Mouse (Mus musculus): Measurements from ENCODE around the gene Tm9sf4.

The Tm9sf4 gene

GRCm38 (mm10) chr2:153161684-153162080 lies 579 bp downstream of the Tm9sf4 start:
- DNase-seq, result no peak

DNA sequence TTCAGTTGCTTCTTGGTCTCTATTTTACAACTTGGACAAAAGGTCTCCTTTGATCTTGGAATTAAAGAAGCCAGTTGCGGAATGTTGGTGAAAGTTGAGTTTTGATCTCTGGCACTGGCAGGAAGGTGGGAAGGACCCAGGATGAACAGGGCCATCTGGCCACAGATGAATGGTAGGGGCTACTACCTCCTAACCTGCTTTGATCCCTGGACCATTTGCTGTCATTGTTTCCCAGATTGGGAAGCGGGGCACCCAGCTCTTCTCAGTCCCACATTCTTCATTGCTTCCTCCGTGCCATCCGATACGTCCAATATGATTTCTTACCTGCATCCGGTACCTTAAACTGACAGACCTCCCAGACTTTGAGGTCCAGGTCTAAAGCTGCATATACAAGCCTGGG lies 6.0 kb downstream of the Tm9sf4 start:
- no peak for DNase-seq

GRCm38 (mm10) chr2:153168134-153168820 lies 7.2 kb downstream of the Tm9sf4 start:
- peak; percentile 43 for DNase-seq

DNA sequence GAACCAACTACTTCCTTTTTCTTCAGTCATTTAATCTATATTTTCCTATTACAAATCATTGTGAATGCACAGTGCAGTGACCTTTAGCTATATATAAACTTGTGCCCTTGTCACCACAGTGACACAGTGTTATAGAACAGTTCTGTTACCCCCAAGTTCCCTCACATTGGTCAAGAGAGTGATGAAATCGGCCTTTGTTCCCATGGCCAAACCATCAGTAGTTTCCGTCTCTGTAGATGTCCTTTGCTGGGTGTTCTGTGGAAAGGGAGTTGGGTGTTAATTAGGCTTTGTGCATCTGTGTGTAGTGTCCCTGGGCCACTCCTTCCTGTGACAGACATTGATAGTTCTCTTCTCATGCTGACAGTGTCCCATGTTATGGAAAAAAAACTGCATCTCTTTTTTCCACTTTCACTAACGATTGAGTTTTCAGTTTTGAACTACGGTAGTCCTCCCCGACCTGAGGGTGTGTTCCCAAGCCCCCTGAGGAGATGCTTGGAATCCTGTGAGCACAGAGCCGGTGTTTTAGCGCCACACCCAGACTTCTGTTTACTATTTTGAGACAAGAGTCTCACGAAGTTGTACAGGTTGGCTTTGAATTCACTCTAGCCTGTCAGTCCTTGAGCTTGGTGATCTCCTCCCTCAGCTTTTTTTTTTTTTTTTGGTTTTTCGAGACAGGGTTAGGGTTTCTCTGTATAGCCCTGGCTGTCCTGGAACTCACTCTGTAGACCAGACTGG lies 9.6 kb downstream of the Tm9sf4 start:
- no peak for DNase-seq

- no peak for DNase-seq
Observed at GRCm38 (mm10) chr2:153171966-153172365, 10.9 kb downstream of the Tm9sf4 start.

GRCm38 (mm10) chr2:153175995-153176570 lies 15.0 kb downstream of the Tm9sf4 start:
- DNase-seq, result no peak

DNA sequence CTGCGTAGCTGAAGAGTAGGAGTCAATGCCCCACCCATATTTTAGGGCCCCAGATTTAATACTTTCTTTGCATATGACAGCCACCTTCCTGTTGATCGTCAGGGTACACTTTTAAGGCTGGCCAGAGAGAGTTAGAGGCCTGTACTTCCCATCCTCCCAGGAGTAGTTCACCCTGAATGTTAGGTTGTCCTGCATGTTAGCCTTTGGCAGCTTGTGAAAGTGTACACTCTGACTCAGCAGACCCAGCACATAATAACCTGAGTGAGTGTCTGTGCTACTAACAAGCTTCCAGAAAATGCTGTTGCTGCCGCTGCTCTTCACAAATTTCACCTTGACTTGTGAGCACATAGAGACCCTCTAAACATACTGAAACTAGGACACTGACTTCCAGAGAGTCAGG lies 16.1 kb downstream of the Tm9sf4 start:
- no peak for DNase-seq

DNA sequence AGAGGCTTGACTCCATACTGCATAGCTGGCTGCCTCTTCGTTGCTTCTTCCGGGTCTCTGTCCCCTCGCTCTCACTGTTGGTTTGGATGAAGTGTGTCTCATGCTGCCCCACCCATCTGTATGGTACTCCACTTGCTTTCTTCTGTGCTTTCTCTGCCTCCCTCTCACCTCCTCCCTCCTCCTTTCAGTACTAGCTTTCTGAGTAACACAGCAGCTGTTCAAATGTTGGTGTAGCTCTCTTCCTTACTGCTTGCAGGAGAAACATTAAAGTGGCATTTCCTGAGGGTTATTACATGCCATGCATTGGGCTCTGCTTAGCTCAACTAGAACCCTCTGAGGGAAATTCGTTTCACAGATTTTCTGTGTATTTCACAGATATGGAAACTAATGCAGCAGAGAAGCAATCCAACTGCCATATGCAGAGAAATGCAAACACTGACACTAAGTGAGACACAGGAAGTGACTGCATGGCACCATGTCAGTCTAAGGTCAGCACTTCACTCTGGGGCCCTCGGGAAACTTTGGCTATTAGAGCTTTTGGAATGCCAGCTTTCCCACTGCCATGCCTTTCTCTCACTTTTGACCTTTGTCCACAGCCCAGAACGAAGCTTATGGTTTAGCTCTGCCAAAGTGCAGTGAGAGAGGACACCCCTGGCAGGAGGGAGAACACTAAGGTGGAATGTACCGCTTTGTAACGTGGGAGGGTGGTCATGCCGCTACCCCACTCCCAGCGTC lies 18.2 kb downstream of the Tm9sf4 start:
- no peak for DNase-seq

- no peak for DNase-seq
Observed at GRCm38 (mm10) chr2:153179961-153180360, 18.9 kb downstream of the Tm9sf4 start.

DNA sequence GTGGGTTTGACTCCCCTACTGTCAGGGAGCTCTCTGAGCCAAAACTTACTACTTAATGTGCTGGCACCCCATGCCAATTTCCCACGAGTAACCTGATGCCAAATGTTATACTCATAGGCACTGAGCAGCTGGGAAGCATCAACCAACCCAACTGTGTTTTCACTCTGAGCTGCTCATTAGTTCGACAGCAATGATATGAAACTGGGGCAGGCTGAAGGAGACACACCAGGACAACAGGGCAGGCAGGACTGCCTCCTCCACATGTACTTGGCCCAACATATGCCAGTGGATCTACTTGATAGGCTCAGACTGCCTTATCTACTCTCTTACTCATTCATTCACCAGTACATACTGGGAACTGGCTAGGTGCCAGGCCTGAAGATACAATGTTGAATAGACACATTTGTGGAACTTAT lies 25.1 kb downstream of the Tm9sf4 start:
- DNase-seq, result peak; percentile 36

GRCm38 (mm10) chr2:153187848-153188247 lies 26.7 kb downstream of the Tm9sf4 start:
- DNase-seq, result no peak

GRCm38 (mm10) chr2:153191242-153191641 lies 30.1 kb downstream of the Tm9sf4 start:
- no peak for DNase-seq

DNA sequence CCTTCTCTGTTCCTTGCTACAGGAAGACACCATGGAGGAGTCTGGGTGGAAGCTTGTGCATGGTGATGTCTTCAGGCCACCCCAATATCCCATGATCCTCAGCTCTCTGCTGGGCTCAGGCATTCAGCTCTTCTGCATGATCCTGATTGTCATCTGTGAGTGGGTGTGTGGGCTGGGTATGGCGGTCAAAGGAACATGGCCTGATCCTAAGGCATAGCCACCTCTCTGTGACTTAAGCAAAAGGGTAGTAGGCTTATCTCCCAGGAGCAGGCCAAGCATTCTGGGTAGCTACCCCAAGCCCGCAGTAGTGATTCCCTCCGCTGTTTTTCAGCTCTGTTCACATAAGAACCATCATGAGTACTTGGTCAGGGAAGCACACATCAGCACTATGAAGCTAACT lies 33.2 kb downstream of the Tm9sf4 start:
- no peak for DNase-seq

DNA sequence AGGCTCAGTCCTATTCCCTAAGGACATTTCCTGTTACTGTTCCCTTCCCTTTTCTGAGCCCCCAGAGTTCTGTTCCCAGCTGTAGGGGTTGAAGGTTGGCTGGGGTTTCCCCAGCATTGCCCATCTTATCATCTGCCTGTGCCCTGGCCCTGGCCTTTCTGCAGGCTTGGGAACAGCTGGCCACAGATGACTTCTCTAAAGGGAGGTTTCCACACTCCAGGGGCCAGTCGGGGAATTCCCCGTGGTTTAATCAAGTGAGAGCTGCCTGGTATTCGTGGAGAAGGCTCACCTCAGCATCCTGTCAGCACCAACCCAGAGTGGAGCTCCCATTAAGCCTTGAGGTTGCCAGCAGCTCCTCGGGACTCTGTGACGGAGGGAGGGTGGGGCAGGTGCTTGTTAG lies 37.4 kb downstream of the Tm9sf4 start:
- peak; percentile 41 for DNase-seq

DNA sequence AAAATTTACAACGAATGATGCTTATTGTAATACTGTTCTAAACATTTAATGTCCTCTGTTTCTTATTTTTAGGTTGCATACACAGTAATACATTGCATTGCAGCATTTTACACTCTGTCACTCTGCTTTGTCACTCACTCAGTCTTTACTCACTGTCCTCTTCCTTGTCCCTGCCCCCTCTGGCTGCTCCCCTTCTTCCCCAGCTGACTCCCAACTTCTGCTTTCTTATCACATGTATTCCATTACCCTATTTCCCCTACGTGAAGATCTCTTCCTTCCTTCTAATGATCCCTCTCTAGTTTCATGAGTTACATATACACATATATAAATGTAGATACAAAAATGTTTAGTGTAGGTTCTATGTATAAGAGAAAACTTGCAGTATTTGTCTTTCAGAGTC lies 38.0 kb downstream of the Tm9sf4 start:
- DNase-seq, result no peak

DNA sequence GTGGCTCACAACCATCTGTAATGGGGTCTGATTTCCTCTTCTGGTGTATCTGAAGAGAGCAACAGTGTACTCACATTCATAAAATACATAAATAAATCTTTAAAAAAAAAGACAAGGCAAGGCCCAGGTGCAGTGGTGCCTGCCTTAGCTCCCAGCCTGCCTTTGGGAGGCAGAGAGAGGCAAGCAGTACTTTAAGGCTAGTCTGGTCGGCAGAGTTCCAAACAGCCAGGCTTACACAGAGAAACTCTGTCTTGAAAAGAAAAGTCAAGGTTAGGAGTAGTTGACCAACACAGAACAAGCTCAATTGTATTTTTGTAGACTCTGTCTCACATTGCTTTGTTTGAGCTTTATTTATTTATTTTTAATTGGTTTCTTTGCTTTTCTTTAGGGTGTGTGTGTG lies 41.7 kb downstream of the Tm9sf4 start:
- DNase-seq, result no peak

DNA sequence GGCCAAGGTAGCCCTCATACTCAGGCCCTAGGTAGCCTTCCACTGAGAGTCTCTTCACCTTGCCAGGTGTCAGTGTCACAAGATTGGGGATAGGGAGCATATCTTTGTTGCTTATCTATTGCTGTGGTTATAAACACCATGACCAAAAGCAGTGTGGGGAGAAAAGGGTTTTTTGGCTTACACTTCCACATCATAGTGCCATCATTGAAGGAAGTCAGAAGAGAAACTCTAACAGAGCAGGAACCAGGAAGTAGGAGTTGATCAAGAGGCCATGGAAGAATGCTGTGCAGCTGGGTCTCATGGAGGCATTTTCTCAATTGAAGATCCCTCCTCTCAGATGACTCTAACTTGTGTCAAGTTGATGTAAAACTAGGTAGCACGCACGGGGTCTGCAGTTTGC lies 47.0 kb downstream of the Tm9sf4 start:
- DNase-seq, result no peak

DNA sequence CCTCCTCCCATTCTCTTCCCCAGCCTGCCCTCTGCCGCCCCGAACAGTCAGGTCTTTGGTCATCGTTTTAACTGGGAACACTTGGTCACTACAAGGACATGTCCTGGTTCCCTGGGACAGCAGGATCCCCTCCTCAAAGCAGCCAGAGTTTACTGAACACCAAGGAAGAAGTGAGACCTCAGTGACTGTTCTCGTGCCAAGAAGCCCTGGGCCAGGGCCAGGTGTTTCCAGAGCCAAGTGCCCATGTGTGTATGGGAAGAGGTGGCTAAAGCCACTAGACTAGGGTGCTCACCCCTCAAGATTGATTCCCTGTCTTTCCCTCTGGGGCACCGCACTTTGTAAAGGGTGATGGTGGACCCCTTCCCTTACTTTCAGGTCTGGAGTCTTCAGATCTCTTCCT lies 48.2 kb downstream of the Tm9sf4 start:
- no peak for DNase-seq

DNA sequence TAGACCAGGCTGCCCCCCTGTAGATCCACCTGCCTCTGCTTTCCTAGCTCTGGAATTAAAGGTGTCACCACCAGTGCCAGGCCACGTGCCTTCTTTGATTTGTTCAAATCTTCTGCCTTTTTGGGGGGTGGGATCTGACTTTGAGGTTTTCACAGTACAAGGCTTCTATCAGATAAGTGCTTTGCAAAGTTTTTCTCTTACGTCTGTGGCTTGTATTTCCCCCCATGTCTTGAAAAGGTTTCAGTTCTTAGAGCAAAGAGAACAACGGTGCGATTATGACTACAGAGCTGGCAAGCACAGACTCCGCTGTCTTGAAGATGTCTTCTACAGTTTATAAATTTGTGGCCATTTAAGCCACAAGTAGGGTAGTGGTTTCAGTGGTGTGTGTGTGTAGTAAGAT lies 50.3 kb downstream of the Tm9sf4 start:
- DNase-seq, result no peak

GRCm38 (mm10) chr2:153213351-153213750 lies 52.2 kb downstream of the Tm9sf4 start:
- DNase-seq, result no peak

GRCm38 (mm10) chr2:153214771-153215259 lies 53.7 kb downstream of the Tm9sf4 start:
- peak; percentile 42 for DNase-seq

- no peak for DNase-seq
Observed at GRCm38 (mm10) chr2:153215421-153215820, 54.3 kb downstream of the Tm9sf4 start.

GRCm38 (mm10) chr2:153217826-153218340 lies 56.8 kb downstream of the Tm9sf4 start:
- DNase-seq, result no peak
